Mouse (Mus musculus) limb, embryonic 15.5 days (tissue): ENCODE data around the gene Add2. TPM values are rescaled to one million over a fixed set of nuclear protein-coding genes. Genes with fewer than 3 reads are reported as not detected.

Experiments used
- ATAC-seq: fragments of 200-750 bp; cut with Nextera tagmentation; 2 replicates; pipeline ENCODE4 v1.8.0; 2017; ENCODE audit warnings: low read depth, moderate TSS enrichment; ENCODE audit not compliant: insufficient number of reproducible peaks, low FRiP score, low TSS enrichment
- H3K27ac ChIP-seq: fragments of 300-500 bp; sonication (generic); 2 replicates; pipeline ENCODE4 v1.5.1; 2015; ENCODE audit warnings: moderate library complexity, mild to moderate bottlenecking, inconsistent platforms
- H3K27me3 ChIP-seq: fragments of 300-500 bp; sonication (generic); 2 replicates; pipeline ENCODE4 v1.6.1; 2015; ENCODE audit warnings: inconsistent platforms
- H3K36me3 ChIP-seq: fragments of 300-500 bp; sonication (generic); 2 replicates; pipeline ENCODE4 v1.6.1; 2015; ENCODE audit warnings: inconsistent platforms
- H3K4me1 ChIP-seq: fragments of 300-500 bp; sonication (generic); 2 replicates; pipeline ENCODE4 v1.6.1; 2015; ENCODE audit warnings: inconsistent platforms
- H3K4me2 ChIP-seq: fragments of 300-500 bp; sonication (generic); 2 replicates; pipeline ENCODE4 v1.6.1; 2015; ENCODE audit warnings: mild to moderate bottlenecking, inconsistent platforms
- H3K4me3 ChIP-seq: fragments of 300-500 bp; sonication (generic); 2 replicates; pipeline ENCODE4 v1.5.1; 2015; ENCODE audit warnings: mild to moderate bottlenecking, inconsistent platforms
- H3K9ac ChIP-seq: fragments of 300-500 bp; sonication (generic); 2 replicates; pipeline ENCODE4 v1.6.1; 2015; ENCODE audit warnings: inconsistent platforms
- H3K9me3 ChIP-seq: fragments of 300-500 bp; sonication (generic); 2 replicates; pipeline ENCODE4 v1.6.1; 2016; ENCODE audit warnings: inconsistent platforms
- WGBS: fragments of 180-500 bp; shearing (Covaris S2); methylation state at CpG from one replicate; pipeline ENCODE4 v1.1.7; 2015; 5-methylcytosine and 5-hydroxymethylcytosine counted together
- polyA plus RNA-seq: library from polyadenylated mRNA; unstranded; fragments of >200 nt; fragmentation: Nextera tagmentation; extraction: Ambion mirVana; gene quantifications from 2 replicates; pipeline ENCODE4 v1.2.1, GENCODE M21; 2015

Add2 gene
- polyA plus RNA-seq, 1 experiment from 2014 or later, result 2.3 TPM

DNA sequence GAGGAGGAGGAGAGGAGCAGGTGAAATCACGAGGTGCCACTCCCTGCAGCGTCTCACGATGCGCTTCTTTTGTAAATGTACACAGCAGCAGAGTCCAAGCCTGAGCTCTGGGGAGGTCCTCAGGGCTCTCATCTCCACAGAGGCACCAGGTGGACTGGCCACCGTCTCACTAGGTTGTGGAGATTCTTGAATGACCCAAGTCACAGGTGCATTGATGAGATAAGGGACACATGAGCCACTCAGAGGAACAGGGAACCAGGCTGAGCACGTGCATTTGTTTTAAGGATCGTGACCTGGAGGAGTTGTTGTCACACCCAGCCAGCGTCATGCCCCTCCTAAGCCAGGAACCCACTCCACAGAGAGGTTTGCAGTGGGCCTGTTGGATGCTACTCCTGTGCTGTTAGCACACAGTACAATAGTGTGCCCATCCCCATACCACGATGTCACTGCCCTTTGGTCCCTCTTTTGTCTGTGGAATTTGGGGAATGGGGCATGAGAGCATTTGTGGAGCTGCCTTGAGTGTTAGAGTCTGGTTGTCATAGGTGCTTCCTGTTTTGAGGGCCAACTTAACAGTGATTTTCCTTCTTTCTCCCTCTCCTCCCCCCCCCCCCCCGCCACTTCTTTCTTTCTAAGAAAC, 65.8 kb downstream of the Add2 start:
- no peak overlapping the region for H3K27ac ChIP-seq
- no peak overlapping the region for H3K4me3 ChIP-seq
- H3K27me3 ChIP-seq, result no peaks in the 10 kb centered on the region
- 83% methylated on average over 9 of the region's 10 CpGs for WGBS
- H3K9ac ChIP-seq, result no peak overlapping the region
- H3K9me3 ChIP-seq, result no peaks in the 10 kb centered on the region
- 0 out of 2 replicates have a peak, but pooled peaks cover 4% of the 10 kb centered on the region for H3K4me1 ChIP-seq
- no peak for ATAC-seq
- H3K4me2 ChIP-seq, result no peak overlapping the region
- H3K36me3 ChIP-seq, result no peaks in the 10 kb centered on the region

DNA sequence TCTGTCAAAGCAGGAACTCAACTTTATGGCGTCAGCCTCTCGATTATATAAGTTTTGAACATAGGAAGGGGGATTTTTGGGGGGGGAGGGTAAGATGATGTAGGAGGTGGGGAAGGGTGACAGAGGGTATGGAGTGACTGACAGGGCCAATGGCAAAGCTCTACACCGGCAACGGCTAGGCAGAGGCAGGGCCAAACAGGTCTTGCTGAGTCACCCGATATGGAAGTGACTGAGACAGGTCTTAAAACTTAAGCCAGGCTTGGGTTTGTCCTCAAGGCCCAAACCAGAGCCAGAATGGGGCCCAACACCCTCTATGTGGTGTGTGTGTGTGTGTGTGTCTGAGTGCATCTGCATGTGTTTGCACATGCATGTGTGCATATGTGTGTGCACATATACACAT, 67.0 kb downstream of the Add2 start:
- Histone ChIP-seq H3K4me3 (no peak overlapping the region), H3K9me3 (no peaks in the 10 kb centered on the region), H3K36me3 (no peaks in the 10 kb centered on the region), H3K4me2 (no peak overlapping the region), H3K4me1 (0 out of 2 replicates have a peak, but pooled peaks cover 4% of the 10 kb centered on the region), H3K27me3 (no peaks in the 10 kb centered on the region), H3K9ac (no peak overlapping the region), H3K27ac (no peak overlapping the region)
- ATAC-seq, result no peak
- WGBS, result 62% methylated on average over 5 of the region's 5 CpGs

DNA sequence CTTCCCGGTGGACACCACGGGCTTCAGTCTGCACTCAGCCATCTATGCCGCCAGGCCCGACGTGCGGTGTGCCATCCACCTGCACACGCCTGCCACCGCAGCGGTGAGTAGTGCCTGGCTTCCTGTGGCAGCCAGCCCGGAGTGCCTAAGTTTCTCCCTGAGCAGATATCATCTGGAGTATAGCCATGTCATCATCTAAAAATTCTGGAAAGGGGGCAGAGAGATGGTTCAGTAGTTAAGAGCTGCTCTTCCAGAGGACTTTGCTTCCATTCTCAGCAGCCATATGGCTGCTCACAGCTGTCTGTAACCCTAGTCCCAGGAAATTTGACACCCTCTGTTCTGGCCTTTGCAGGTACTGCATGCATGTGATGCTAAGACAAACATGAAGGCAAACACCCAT, 68.3 kb downstream of the Add2 start:
- Histone ChIP-seq H3K9me3 (no peaks in the 10 kb centered on the region), H3K27me3 (peaks cover under 1% of the 10 kb centered on the region; the same call in 1 of the 2 replicates), H3K4me3 (no peak overlapping the region), H3K4me2 (no peak overlapping the region), H3K36me3 (no peaks in the 10 kb centered on the region), H3K27ac (no peak overlapping the region), H3K4me1 (0 out of 2 replicates have a peak, but pooled peaks cover 4% of the 10 kb centered on the region), H3K9ac (no peak overlapping the region)
- no peak for ATAC-seq
- WGBS, result 86% methylated on average over 10 of the region's 10 CpGs

GRCm38 (mm10) chr6:86097155-86097554, 68.7 kb downstream of the Add2 start:
- 0 out of 2 replicates have a peak, but pooled peaks cover 4% of the 10 kb centered on the region for H3K4me1 ChIP-seq
- no peak overlapping the region for H3K4me3 ChIP-seq
- no peak overlapping the region for H3K9ac ChIP-seq
- peaks cover 3% of the 10 kb centered on the region; the same call in 1 of the 2 replicates for H3K27me3 ChIP-seq
- H3K4me2 ChIP-seq, result no peak overlapping the region
- no peaks in the 10 kb centered on the region for H3K9me3 ChIP-seq
- H3K27ac ChIP-seq, result no peak overlapping the region
- no peak for ATAC-seq
- H3K36me3 ChIP-seq, result no peaks in the 10 kb centered on the region
- 48% methylated on average over 4 of the region's 4 CpGs for WGBS

DNA sequence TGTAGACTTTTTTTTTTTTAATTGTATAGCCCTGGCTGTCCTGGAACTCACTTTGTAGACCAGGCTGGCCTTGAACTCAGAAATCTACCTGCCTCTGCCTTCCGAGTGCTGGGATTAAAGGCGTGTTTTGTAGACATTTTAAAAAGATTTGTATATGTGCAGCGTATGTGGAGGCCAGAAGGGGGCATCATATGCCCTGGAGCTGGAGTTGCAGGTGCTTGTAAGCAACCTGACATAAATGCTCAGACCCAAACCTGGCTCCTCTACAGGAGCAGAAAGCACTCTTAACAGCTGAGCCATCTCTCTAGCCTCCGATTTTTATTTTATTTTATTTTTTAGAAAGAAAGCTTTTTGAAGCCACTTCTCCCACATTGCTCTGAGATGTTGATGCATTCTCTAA, 70.5 kb downstream of the Add2 start:
- WGBS, result 76% methylated on average over 4 of the region's 4 CpGs
- Histone ChIP-seq H3K36me3 (no peaks in the 10 kb centered on the region), H3K27me3 (peaks cover 3% of the 10 kb centered on the region; the same call in 1 of the 2 replicates), H3K27ac (no peak overlapping the region), H3K4me1 (0 out of 2 replicates have a peak, but pooled peaks cover 4% of the 10 kb centered on the region), H3K9ac (no peak overlapping the region), H3K9me3 (no peaks in the 10 kb centered on the region), H3K4me3 (no peak overlapping the region), H3K4me2 (no peak overlapping the region)
- ATAC-seq, result no peak

- ATAC-seq, result no peak
- no peak overlapping the region for H3K9ac ChIP-seq
- WGBS, result 72% methylated on average over 5 of the region's 5 CpGs
- H3K4me3 ChIP-seq, result no peak overlapping the region
- 0 out of 2 replicates have a peak, but pooled peaks cover 2% of the 10 kb centered on the region for H3K4me1 ChIP-seq
- no peaks in the 10 kb centered on the region for H3K9me3 ChIP-seq
- no peak overlapping the region for H3K27ac ChIP-seq
- no peaks in the 10 kb centered on the region for H3K36me3 ChIP-seq
- peaks cover 3% of the 10 kb centered on the region; the same call in 1 of the 2 replicates for H3K27me3 ChIP-seq
- H3K4me2 ChIP-seq, result no peak overlapping the region
These were observed 73.0 kb downstream of the Add2 start for GRCm38 (mm10) chr6:86101451-86101850.

- no peak for ATAC-seq
- no peaks in the 10 kb centered on the region for H3K4me1 ChIP-seq
- WGBS, result 80% methylated on average over 5 of the region's 5 CpGs
- no peaks in the 10 kb centered on the region for H3K36me3 ChIP-seq
- no peaks in the 10 kb centered on the region for H3K9me3 ChIP-seq
- H3K4me3 ChIP-seq, result no peak overlapping the region
- no peak overlapping the region for H3K4me2 ChIP-seq
- peaks cover 3% of the 10 kb centered on the region; the same call in 1 of the 2 replicates for H3K27me3 ChIP-seq
- no peak overlapping the region for H3K27ac ChIP-seq
- H3K9ac ChIP-seq, result no peak overlapping the region
These were observed 74.4 kb downstream of the Add2 start for GRCm38 (mm10) chr6:86102874-86103273.

DNA sequence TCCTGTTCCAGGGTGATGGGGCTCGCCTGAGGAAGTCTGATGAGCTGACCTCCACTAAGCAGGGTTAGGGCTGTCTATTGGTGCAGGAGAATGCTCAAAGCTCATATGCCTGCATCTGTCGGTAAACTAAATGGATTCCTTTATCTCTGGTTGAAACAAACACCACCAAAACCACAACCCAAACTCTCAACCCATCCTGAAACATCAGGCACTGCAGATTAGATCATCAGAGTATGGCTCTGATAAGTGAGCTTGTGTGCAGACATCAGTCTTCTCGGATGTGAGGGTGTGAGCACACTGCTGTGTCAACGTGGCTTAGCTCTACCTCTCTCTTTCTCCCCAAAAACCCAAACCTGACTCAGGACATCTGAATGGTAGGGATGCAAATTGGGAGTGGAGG, 75.1 kb downstream of the Add2 start:
- H3K36me3 ChIP-seq, result no peaks in the 10 kb centered on the region
- H3K4me2 ChIP-seq, result no peak overlapping the region
- ATAC-seq, result no peak
- WGBS, result 74% methylated on average over 4 of the region's 4 CpGs
- H3K27me3 ChIP-seq, result peaks cover 3% of the 10 kb centered on the region; the same call in 1 of the 2 replicates
- no peak overlapping the region for H3K9ac ChIP-seq
- no peak overlapping the region for H3K27ac ChIP-seq
- no peak overlapping the region for H3K4me3 ChIP-seq
- H3K4me1 ChIP-seq, result no peaks in the 10 kb centered on the region
- H3K9me3 ChIP-seq, result no peaks in the 10 kb centered on the region

GRCm38 (mm10) chr6:86104719-86105118, 76.2 kb downstream of the Add2 start:
- H3K36me3 ChIP-seq, result no peaks in the 10 kb centered on the region
- no peak for ATAC-seq
- H3K27ac ChIP-seq, result no peak overlapping the region
- 82% methylated on average over 4 of the region's 4 CpGs for whole genome bisulfite sequencing
- no peak overlapping the region for H3K4me3 ChIP-seq
- H3K4me1 ChIP-seq, result no peaks in the 10 kb centered on the region
- no peak overlapping the region for H3K9ac ChIP-seq
- peaks cover 3% of the 10 kb centered on the region; the same call in 1 of the 2 replicates for H3K27me3 ChIP-seq
- H3K9me3 ChIP-seq, result no peaks in the 10 kb centered on the region
- H3K4me2 ChIP-seq, result no peak overlapping the region

- no peak overlapping the region for H3K9ac ChIP-seq
- WGBS, result 80% methylated on average over 12 of the region's 12 CpGs
- H3K9me3 ChIP-seq, result no peaks in the 10 kb centered on the region
- peaks cover 3% of the 10 kb centered on the region; the same call in 1 of the 2 replicates for H3K27me3 ChIP-seq
- H3K27ac ChIP-seq, result no peak overlapping the region
- H3K4me1 ChIP-seq, result no peaks in the 10 kb centered on the region
- no peak for ATAC-seq
- no peak overlapping the region for H3K4me2 ChIP-seq
- H3K4me3 ChIP-seq, result no peak overlapping the region
- no peaks in the 10 kb centered on the region for H3K36me3 ChIP-seq
These were observed 77.6 kb downstream of the Add2 start for GRCm38 (mm10) chr6:86106045-86106444.

DNA sequence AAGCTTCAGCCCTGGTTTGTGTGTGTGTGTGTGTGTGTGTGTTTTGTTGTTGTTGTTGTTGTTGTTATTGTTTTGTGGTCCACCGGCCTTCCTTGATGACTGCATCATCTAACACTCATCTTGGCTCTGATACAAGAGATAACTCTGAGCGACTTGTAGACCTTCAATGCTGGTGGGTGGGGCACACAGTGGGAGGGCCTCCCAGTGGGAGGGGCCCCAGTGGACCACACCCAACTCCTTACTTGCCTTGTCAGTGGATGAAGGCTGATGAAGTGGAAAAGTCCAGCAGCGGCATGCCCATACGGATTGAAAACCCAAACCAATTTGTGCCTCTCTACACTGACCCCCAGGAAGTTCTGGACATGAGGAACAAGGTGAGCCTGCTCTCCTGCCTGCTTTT, 78.6 kb downstream of the Add2 start:
- no peak for ATAC-seq
- Histone ChIP-seq H3K9ac (no peak overlapping the region), H3K4me2 (no peak overlapping the region), H3K27me3 (no peaks in the 10 kb centered on the region), H3K4me3 (no peak overlapping the region), H3K9me3 (no peaks in the 10 kb centered on the region), H3K27ac (no peak overlapping the region), H3K36me3 (no peaks in the 10 kb centered on the region), H3K4me1 (no peaks in the 10 kb centered on the region)
- 88% methylated on average over 4 of the region's 4 CpGs for WGBS

DNA sequence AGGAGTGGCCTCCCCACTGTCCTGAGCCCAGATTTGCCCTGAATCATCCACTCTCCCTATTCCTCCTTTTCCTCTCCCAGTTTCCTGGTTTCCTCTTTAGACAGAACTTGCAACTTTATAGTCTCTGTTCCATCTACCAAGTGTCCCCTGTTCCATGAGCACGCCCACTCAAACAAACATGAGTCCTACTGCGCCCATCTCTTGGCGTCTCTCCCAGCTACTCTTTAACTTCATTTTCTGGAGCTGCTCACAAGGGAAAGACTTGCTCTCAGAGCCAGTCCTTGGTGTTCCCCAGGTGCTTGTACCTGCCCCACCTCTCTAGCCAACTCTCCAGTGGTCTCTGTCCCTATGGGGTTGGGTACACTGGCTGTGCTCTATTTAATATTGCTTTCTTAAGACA, 87.4 kb downstream of the Add2 start:
- no peak for ATAC-seq
- WGBS, result 83% methylated on average over 3 of the region's 3 CpGs
- Histone ChIP-seq H3K9ac (no peak overlapping the region), H3K9me3 (no peaks in the 10 kb centered on the region), H3K27me3 (no peaks in the 10 kb centered on the region), H3K4me3 (no peak overlapping the region), H3K36me3 (no peaks in the 10 kb centered on the region), H3K4me2 (no peak overlapping the region), H3K27ac (no peak overlapping the region), H3K4me1 (no peaks in the 10 kb centered on the region)
